Mouse (Mus musculus): ENCODE measurements at regions not wholly inside any gene's neighbourhood (a gene's known extent, or its start where the extent isn't known, plus 50 kb on each side); places are given as distances from the start of the nearest gene placed in this dataset.

DNA sequence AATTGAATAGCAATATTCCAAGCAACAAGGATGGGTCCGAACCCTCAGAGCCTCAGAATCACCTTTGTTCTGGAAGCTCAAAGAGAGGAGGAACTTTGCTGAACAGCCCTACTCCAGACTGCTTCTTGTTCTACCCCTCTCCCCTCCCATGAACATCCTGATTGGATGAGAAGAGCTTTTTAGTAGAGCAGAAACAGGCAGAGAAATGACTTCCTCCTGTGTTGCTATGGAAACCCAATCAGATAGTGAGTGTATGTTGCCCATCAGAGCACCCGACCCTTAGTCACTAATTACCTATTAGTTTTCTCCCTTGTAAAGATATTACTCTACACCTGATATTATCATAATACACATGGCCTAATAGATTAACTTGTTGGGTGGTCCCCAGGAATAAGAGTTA lies 469.4 kb upstream of the Rgma start:
- no peak for DNase-seq (ENCODE audit: low read depth, low spot score)

DNA sequence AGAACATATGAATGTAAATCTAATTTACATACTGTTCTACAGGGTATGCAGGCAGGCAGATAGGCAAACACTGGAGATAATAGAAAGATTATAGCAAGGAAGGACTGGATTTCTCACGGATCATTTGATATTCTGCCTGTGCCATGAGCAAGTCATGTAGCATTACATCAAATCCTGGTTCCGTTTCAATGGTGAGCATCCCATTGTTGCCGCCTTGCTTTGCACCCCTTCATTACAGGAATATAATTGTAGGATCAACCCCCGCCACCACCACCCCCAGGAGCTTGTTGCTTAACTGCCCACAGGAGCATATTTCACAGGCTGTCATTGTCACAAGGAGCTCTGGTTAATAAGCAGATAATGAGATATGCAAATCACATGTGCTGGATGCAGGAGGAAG lies 468.8 kb upstream of the Rgma start:
- no peak for DNase-seq (ENCODE audit: low read depth, low spot score)

DNA sequence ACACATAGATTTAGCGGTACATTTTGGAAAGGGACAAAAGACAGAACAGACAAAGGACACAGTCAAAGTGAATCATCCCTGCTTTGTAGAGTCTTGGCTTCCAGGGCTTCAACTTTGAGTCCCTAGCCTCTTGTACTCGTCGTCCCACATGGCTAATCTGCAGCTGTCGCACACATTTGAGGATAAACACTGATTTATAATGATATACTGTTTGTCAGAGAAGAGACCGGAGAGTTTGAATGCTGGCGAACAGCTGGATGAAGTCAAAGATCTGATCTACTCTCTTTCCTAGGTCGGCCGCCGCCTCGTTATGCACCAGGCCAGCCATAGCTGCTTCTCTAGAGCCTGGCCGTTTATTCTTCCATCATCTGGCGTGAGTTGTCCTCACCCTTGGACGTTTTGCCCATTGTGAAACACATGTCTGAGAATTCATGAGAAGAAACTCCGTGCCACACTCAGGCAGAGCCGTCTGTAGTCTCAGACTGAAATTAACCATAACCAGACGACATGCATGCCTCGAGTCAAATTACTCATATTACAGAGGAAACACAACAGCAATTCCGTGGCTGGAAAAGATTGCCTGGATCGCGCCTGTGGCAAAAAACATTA lies 448.4 kb upstream of the Rgma start:
- no peak for DNase-seq (ENCODE audit: low read depth, low spot score)

DNA sequence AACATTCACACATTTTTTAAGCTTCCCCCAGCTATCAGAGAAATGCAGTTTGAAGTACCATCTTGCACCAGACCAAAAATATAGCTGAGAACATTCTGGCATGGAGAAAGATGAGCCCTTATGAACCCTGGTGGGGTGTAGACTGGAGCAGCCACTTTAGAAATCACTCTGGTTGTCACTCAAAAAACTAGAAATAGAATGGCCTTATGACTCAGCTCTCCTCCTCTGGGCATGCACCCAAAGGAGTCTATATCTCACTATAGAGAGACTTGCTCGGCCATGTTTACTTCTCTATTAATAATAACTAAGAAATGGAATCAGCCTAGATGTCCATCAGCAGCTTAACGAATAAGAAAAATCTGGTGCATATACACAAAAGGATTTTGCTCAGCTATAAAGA lies 436.5 kb upstream of the Rgma start:
- DNase-seq (ENCODE audit: low read depth, low spot score), result no peak

DNA sequence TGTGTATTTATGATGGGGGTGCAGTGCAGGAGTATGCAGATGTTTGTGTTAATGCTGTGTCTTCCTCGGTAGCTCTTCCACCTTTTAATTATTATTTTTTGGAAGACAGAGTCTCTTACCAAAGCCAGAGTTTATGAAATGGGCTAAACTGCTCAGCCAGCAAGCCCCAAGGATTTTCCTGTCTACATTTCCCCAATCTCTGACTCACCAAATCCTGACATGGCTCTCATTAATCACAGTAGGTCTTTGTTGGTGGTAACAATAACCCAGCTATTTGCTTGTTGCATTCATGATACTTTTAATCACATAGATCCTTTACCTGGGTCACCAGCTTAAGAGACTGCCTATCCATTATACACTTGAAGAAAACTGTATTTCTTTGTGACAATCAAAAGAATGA lies 427.8 kb upstream of the Rgma start:
- no peak for DNase-seq (ENCODE audit: low read depth, low spot score)

DNA sequence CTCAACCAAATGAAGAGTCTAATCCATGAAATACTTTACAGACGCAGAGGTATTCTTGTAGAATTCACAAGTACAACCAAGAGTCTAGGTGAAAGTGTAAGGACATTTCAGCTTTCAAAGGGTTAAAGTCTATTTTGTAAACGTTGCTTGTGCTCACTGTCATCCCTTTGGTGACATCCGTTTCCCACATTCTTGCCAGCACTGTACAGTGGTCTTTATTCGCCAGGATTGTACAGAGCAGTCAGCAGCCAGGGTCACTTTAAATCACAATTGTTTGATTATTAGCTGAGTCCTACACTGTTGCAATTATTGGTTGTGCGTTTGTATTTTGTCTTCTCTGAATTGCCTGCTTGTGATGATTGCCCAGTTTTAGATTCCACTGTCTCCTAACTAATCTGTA lies 427.3 kb upstream of the Rgma start:
- DNase-seq (ENCODE audit: low read depth, low spot score), result no peak

DNA sequence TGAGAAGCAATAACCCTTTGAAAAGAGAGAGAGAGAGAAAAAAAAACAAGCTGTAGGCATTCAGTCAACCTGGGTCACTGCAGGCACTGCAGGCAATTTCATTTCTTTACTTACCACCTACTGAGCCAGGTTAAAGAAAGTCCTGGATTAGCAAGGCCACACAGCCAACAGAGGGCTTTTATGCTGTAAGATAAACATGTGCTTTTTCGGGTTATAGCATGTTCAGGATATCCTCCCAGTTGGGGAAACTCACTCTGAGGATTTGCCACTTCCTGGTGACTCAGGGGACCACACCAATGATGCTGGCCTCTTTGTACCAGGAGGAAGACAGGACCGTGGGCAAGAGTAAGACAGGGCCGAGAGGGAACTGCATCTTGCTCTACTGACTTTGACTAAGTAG lies 426.6 kb upstream of the Rgma start:
- no peak for DNase-seq (ENCODE audit: low read depth, low spot score)

DNA sequence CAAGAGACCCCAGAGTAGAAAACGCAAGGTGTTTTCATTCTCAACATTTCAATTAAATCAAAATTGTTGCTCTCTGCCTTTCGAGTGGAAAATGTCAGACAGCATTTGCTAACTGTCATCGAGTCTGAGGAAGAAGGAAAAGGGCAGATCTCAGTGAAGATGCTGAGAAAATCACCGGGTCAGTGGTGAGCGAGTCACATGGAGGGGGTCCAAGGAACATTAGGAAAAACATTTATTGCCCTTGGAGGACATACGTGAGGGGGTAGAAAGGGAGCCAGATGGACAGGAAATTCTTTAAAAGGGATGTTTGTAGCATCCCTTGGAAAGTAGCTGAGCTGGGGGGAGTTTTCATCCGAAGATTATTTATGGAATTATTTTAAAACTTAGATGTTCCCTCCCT lies 425.4 kb upstream of the Rgma start:
- no peak for DNase-seq (ENCODE audit: low read depth, low spot score)

DNA sequence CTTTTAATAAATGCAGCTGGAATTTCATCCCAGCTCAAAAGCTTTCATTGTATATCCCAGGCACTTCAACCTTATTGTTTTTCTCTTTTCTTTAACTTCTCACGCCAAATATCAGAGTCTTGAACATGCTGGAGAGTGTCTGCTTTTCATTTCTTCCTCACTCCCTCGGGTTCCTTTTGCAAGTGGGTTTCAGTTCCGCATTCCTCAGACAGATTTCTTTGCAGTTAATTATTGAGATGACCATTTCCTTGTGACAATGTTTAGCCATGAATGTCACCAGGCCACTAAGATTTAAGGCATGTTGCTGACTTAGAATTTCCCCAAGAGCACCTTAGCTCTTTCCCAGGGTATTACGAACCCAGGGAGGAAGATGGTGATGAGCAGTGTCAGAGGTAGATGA lies 417.6 kb upstream of the Rgma start:
- no peak for DNase-seq (ENCODE audit: low read depth, low spot score)

DNA sequence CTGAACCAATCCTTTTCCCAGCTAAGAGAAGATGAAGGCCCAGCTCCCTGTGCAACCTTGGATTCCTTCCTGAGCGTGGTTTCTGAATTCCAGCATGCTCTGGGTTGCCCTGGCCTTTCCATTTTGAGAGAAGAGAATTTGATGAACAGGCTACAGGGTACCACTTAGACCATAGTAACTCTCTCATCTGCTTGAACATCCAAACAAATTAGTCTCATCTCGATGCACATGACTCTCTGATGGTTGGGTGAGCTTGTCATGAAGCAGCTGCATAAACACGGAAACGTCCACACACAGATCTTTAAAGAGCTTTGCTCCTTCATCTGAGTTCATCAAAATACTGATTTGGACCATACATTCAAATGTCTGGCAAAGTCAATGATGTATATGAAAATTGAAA lies 414.0 kb upstream of the Rgma start:
- DNase-seq (ENCODE audit: low read depth, low spot score), result no peak

DNA sequence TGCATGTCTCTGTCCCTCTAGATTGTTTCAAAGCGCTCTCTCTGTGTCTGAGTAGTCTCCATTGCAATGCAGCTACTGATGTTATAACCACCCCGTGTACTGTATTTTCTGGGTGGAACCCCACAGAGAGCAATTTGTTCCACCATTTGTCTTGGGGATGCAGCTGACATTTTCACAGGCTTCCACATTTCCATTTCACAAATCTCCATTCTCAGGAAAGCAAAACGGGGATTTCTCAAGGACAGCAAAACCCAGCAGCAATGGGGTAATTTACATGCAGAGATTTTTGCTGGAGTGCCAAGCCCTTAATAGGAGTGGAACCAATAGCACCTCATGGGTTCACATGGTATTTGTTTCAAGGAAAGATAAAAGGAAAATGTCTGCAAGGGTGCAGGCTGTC lies 412.5 kb upstream of the Rgma start:
- no peak for DNase-seq (ENCODE audit: low read depth, low spot score)

DNA sequence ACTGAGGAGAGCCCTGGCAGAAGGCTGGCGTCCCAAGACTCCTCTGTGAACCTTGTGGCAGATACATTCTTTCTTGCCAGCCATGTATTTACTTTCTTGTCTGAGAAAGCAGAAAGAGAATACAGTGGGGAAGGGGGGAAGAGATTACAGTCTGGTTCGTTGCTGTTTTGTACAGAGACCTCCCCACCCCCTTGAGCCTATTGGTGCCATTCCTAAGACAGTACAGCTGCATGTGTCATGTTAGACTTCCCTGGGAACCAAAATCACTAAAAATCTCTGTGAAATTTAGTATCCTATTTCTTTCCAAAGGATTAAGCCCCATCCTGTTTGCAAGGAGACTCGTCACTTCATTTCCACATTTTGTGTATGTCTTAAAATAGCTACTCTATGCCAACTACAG lies 411.4 kb upstream of the Rgma start:
- DNase-seq (ENCODE audit: low read depth, low spot score), result no peak

DNA sequence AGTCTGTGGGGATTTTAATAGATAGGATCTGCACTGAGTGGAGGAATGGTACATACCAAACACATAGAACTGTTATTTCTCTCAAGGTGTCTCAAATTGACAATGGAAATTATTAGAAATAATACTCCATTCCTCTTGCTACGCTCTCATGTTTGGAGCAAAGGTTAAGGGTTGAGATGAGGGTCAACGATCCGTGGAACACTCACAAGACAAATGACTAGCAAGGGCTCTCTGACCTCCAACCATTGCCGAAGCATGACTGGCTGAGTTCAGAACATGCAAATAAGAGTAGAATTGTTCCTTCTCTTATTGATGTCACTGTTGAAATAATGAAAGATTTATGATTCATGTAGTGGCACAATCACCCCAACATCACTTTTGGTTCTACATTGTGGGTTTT lies 407.1 kb upstream of the Rgma start:
- DNase-seq (ENCODE audit: low read depth, low spot score), result no peak

DNA sequence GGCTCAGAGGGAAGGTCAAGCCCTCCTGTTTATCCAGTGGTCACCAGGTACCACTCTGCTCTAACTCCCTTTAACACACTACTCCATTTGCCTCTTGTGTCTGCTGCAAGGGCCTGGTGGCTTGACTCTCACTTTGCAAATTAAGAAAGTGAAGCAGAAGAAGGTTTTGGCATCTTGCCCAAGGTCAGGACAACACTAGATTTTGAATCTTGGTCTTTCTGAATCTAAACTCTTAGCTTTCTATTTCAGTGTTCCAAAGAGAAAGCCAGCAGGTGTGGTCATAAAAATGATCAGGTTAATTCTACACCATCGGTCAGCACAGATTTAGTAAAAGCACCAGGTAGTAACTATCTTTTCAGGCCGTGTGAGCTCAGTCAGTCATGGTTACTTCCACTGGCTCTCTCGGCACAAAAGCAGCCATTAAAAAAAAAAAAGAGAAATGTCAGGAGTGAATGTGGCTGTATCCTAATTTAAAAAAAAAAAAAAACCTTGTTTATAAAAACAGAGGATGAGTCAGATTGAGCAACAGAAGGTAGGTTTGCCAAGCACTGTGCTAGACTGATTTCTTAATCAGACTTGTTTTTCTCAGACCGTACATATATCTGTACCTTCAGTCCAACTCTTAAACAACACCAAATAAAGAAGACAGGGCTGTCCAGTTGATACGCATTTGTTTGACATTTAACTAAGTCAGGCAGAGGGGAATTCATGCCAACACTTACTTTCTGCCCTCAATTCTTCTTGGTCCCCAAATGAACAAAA lies 403.6 kb upstream of the Rgma start:
- DNase-seq (ENCODE audit: low read depth, low spot score), result no peak

DNA sequence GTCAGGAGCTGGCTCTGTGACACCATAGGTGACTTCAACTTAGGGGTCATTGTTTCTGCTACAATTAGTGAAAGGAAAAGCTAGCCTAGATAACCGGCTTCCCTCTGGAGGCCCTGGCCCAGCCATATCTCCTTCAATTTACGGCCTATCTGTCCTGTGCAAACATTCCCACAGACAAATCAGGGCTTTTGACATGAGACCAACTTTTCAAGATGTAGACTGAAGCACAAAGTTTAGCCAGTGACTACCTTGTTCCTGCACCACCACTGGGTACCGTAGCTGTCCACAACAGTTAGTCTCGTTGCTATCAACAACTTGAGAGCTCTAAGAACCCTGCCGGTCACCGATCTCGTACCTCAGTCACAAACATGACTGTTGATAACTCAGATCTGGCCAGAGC lies 402.9 kb upstream of the Rgma start:
- DNase-seq (ENCODE audit: low read depth, low spot score), result no peak

DNA sequence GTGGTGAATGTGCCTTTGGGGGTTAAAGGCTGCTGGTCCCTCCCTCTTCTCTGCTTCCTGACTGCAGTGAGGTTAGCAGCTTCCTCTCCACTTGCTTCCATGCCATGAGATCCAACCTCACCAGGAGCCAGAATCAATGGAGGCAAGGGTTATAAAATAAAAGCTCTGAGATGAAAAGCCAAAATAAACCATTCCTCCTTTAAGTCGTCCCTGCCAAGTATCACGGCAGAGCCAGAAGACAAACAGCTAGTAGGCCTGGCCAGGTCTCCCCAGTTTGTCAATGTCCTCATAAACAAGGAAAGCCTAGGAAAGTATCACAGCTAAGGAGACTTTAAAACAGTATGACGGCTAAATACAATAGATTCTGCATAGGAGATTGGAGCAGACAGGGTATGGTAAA lies 401.5 kb upstream of the Rgma start:
- no peak for DNase-seq (ENCODE audit: low read depth, low spot score)

DNA sequence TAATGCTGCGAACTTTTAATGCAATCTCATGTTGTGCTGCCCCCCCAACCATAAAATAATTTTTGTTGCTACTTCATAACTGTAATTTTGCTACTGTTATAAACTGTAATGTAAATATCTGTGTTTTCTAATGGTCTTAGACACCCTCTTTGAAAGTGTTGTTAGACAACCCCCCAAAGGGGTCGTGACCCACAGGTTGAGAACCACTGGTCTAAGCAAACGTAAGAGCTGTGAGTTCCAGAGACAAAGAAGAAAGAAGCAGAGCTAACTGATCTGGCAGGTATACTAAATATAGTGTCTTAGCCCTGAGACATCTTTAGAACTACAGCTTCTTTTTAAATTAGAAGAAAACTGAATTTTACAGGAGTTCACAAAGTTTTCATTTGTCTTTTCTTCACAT lies 400.9 kb upstream of the Rgma start:
- DNase-seq (ENCODE audit: low read depth, low spot score), result no peak

DNA sequence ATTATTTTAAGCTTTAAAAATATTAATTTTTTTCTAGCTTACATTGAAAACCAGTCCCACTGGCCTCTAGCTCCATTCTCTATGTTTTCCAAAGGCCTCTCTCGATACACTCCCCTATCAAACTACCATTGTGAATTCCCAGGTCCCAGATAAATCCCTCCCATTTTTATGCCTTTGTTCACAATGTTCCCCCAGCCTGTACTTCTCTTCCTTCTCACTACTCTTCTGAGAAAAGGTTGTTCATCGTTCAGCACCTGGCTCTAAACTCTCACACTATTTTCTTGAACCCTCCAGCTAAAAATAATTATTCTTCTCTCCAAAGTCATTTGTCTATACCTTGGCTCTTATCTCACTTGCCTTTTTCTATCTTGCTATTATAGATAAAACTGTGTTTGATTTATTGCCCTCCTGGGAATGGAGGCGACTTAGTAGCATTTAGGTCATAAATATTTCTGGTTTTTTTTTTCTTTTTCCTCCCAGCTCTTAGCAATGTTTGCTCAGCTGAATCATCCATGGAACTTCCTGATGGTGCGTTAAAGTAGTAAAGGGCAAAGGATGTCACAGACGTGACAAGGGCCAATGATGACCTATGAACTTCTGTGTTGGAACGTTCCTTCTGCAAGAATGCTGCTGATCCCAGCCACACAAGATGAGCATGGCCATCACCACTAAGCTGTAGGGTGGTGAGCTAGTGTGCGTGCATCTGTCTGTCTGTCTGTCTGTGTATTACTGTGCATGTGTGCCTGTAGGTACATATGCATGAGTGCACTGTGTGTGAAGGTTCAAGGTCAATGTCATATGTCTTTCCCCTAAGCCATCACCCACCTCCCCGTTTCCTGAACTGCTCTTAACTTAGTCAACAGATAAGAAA lies 384.5 kb upstream of the Rgma start:
- no peak for DNase-seq (ENCODE audit: low read depth, low spot score)

DNA sequence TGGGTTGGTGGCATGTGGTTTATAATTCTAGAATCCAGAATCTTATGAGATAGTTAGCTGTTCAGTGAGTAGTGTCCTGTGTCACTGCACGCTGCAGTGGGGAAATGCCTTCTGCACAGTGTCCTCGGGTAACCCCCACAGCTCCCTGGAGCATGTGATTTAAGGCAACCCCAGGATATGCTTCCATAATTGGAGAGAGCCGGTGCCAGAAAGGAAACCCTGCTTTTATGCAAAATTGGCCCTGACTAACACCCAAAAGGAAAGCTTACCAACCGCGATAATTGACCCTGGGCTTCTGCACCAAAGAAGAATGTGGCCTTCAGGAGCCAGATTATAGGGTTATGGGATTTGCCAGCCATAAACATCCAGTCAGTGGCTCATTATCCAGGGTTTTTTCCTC lies 376.9 kb upstream of the Rgma start:
- no peak for DNase-seq (ENCODE audit: low read depth, low spot score)

DNA sequence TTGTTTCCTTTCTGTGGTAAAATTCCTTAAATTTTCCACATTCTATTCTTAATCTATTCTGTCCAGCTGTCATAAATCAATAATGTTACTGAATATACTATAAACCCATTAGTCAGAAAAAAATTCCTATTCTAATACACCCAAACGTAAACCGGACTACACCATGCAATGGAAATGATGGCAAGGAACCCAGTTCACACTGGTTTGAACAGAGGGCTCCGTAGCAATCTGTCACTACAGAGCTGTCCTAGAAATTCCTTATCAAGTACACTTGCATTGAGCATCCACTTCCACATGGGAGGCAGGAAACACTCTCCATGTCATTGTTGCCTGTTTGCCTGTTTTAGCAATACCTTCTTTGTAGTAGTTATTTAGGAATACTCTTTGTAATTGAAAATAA lies 356.2 kb upstream of the Rgma start:
- DNase-seq (ENCODE audit: low read depth, low spot score), result no peak

DNA sequence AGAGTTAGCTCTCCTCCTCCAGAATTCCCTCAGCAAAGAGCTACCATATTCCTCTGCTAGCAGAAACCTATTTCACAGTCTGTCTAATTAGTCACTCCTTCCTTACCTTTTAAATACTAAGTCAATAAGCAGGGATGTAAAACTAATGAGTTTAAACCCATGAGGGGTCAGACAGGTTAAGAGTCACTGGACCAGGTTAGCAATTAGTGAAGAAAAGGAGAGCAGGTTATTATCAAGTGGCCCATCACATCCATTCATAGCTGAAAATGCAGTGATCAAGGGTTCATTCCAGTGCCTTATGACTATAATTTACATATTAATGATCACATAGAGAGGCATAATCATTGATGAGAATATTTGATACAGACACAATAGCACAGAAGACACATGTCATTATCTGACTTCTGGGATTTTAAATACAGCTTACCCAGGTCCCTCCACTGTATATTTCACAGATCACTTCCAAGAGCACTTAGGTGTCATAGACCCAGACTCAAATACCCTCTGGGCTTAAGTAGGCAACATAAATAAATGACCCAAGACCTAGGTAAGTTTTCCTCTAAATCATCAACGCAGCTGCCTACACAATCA lies 355.4 kb upstream of the Rgma start:
- DNase-seq (ENCODE audit: low read depth, low spot score), result no peak

DNA sequence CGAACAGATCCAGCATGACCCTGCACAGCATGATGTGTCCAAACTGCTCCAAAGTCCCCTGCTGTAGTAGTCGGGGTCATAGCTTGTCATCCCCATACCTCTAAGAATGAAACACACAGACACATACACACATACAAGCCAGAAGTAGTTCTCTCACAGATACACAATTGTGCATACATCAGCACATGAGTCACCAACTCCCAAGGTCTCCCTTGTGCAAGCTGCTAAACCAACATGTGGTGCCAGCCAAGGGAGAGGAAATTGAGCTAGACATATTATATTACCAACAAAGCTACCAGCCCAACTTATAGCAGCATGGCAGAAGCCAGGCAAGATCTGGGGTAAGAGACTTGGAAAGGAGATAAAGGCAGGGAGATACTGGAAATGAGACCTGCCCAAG lies 353.5 kb upstream of the Rgma start:
- DNase-seq (ENCODE audit: low read depth, low spot score), result no peak

DNA sequence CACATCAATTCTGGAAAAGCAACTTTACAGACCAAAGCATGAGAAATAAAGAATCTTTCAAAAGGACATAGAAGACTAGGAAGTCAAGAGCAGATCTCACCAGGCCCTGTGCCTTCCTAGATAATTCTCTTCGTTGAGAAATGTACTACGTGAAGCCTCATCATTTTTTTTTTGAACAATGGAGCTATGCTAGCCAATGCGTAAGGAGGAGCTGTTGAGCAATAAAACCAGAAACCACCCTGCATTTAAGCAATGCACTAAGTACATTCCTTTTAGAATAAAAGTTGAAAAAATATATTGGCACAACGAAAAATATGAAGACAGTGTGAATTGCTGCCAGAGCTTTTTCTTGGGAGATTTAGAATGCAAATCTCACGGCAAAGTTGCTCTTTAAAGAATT lies 349.7 kb upstream of the Rgma start:
- no peak for DNase-seq (ENCODE audit: low read depth, low spot score)
